Mouse (Mus musculus) stomach, postnatal 0 days (tissue): Measurements from ENCODE around the gene Bbx.

Source experiments
- CTCF ChIP-seq: IDR thresholded peaks from 2 replicates; pipeline ENCODE4 v1.5.1; 2016; ENCODE audit warnings: antibody characterized with exemption, low read depth, mild to moderate bottlenecking, moderate library complexity
- EP300 ChIP-seq: optimal IDR thresholded peaks from 2 replicates; pipeline ENCODE3; 2016; ENCODE audit warnings: antibody characterized with exemption

- TF ChIP-seq CTCF (no peak), EP300 (no peak)
These were observed 6.6 kb upstream of the Bbx start for GRCm38 (mm10) chr16:50438816-50439215.
